Mouse (Mus musculus) urinary bladder, postnatal 4 days (tissue): ENCODE data around the gene Vill.

Experiments
- DNase-seq, 2 experiments: peaks; one replicate each; pipeline ENCODE4 v3.0.0; 2021 to 2022; ENCODE audit warnings: low spot score in 2 of 2

Gene Vill

GRCm38 (mm10) chr9:119052154-119052944 is at the start of gene Vill:
TSS of gene Vill (plus strand) at chr9:119052778.
- no peak for DNase-seq

GRCm38 (mm10) chr9:119003990-119004702 is 48.4 kb upstream of the Vill start:
- no peak for DNase-seq

- DNase-seq = no peak
Observed at GRCm38 (mm10) chr9:119004703-119005076, 47.9 kb upstream of the Vill start.

GRCm38 (mm10) chr9:119005303-119006029 is 47.1 kb upstream of the Vill start:
- no peak for DNase-seq

GRCm38 (mm10) chr9:119007266-119007665 is 45.3 kb upstream of the Vill start:
- no peak for DNase-seq

GRCm38 (mm10) chr9:119008871-119009270 is 43.7 kb upstream of the Vill start:
- DNase-seq = no peak

- DNase-seq = no peak
Observed at GRCm38 (mm10) chr9:119010156-119010710, 42.3 kb upstream of the Vill start.

- no peak for DNase-seq
Observed at GRCm38 (mm10) chr9:119016785-119017507, 35.6 kb upstream of the Vill start.

- DNase-seq = no peak
Observed at GRCm38 (mm10) chr9:119021731-119022130, 30.8 kb upstream of the Vill start.

- DNase-seq = no peak
Observed at GRCm38 (mm10) chr9:119025263-119025662, 27.3 kb upstream of the Vill start.

- no peak for DNase-seq
Observed at GRCm38 (mm10) chr9:119025832-119026331, 26.7 kb upstream of the Vill start.

- DNase-seq = no peak
Observed at GRCm38 (mm10) chr9:119027337-119027736, 25.2 kb upstream of the Vill start.

- no peak for DNase-seq
Observed at GRCm38 (mm10) chr9:119028226-119029195, 24.1 kb upstream of the Vill start.

GRCm38 (mm10) chr9:119029568-119029967 is 23.0 kb upstream of the Vill start:
- peak; percentile 48 to 76 for DNase-seq

GRCm38 (mm10) chr9:119031038-119031437 is 21.5 kb upstream of the Vill start:
- no peak for DNase-seq

GRCm38 (mm10) chr9:119031772-119032171 is 20.8 kb upstream of the Vill start:
- peak in 1 of 2 experiments; percentile 60 for DNase-seq

GRCm38 (mm10) chr9:119032538-119032937 is 20.0 kb upstream of the Vill start:
- DNase-seq = no peak

GRCm38 (mm10) chr9:119033111-119033921 is 19.3 kb upstream of the Vill start:
- DNase-seq = no peak

- DNase-seq = no peak
Observed at GRCm38 (mm10) chr9:119034069-119034468, 18.5 kb upstream of the Vill start.
